Mouse (Mus musculus) ES-Bruce4 (cell line): Measurements from ENCODE around the gene Ppp4r2. TPM values are rescaled to one million over a fixed set of nuclear protein-coding genes. Genes with fewer than 3 reads are reported as not detected.

Experiments
- H3K27ac ChIP-seq: 2 replicates; pipeline ENCODE4 v1.5.1; 2012; ENCODE audit warnings: low read length, inconsistent platforms; ENCODE audit not compliant: insufficient read depth
- H3K27me3 ChIP-seq: 2 replicates; pipeline ENCODE4 v1.6.1; 2012; ENCODE audit warnings: mild to moderate bottlenecking, low read length, inconsistent platforms; ENCODE audit not compliant: control insufficient read depth, poor library complexity, insufficient read depth, severe bottlenecking
- H3K36me3 ChIP-seq: 2 replicates; pipeline ENCODE4 v1.6.1; 2012; ENCODE audit warnings: inconsistent platforms, mild to moderate bottlenecking, low read length, moderate library complexity; ENCODE audit not compliant: control insufficient read depth, poor library complexity, insufficient read depth, severe bottlenecking
- H3K4me1 ChIP-seq: one replicate; pipeline ENCODE4 v1.8.1; 2011; ENCODE audit warnings: low read length; ENCODE audit not compliant: control insufficient read depth, insufficient read depth
- H3K4me3 ChIP-seq: 2 replicates; pipeline ENCODE4 v1.5.1; 2011; ENCODE audit warnings: low read depth, mild to moderate bottlenecking, low read length
- H3K9ac ChIP-seq: 2 replicates; pipeline ENCODE4 v1.6.1; 2012; ENCODE audit warnings: low read depth, mild to moderate bottlenecking, inconsistent platforms; ENCODE audit not compliant: poor library complexity, severe bottlenecking
- H3K9me3 ChIP-seq: replicated peaks from 2 replicates; pipeline ENCODE4 v1.6.1; 2012; ENCODE audit warnings: mild to moderate bottlenecking, low read length, inconsistent platforms; ENCODE audit not compliant: control insufficient read depth, poor library complexity, insufficient read depth, severe bottlenecking
- CTCF ChIP-seq: IDR thresholded peaks from one replicate; pipeline ENCODE4 v1.8.1; 2011; ENCODE audit warnings: low read depth, low read length
- EP300 ChIP-seq: IDR thresholded peaks from 2 replicates; pipeline ENCODE4 v1.6.1; 2011; ENCODE audit warnings: low read depth, low read length; ENCODE audit not compliant: insufficient read depth
- POLR2A ChIP-seq: IDR thresholded peaks from one replicate; pipeline ENCODE4 v1.8.1; 2011; ENCODE audit warnings: low read length; ENCODE audit not compliant: insufficient read depth
- polyA plus RNA-seq: library from polyadenylated mRNA; stranded (reverse); fragments of >200 nt; gene quantifications from 2 replicates; pipeline ENCODE4 v1.2.4, GENCODE M21; 2011; ENCODE audit warnings: low read depth; ENCODE audit not compliant: missing spikeins, insufficient read depth, insufficient read length

The Ppp4r2 gene
- polyA plus RNA-seq, 1 experiment: 147 TPM

DNA sequence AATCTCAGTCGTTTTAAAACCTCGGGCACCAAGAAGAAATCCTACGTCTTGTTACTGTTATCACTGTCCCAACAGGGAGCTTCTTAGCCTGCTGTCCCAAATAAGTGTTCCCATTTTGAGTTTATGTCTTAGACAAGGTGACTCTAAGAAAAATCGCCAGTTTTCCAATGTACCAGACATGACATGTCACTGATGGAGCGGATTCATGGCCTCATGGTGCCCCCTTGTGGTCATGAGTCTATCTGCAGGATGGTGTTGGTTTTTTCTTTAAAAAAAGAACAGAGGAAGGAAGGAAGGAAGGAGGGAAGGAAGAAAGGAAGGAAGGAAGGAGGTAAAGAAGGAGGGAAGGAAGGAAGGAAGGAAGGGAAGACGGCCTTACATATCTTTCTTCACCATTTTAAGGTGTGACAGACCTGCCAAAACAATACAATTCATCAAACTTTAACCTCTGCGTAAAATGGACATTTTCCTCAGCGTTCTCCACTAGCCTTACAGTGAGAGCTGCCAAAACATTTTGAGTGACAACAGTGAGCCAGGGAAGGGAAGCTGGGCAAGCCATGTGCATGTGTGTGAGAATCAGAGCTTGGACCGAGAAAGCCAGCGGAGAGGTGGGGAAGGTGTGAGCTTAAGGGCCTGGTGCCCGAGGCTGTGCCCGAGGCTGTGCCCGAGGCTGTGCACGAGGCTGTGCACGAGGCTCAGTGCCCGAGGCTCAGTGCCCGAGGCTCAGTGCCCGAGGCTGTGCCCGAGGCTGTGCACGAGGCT lies 42.6 kb downstream of the Ppp4r2 start:
- Histone ChIP-seq H3K27ac (no peak overlapping the region), H3K9me3 (no peaks in the 10 kb centered on the region), H3K4me3 (no peak overlapping the region), H3K27me3 (no peaks in the 10 kb centered on the region), H3K36me3 (no peaks in the 10 kb centered on the region), H3K4me1 (no peaks in the 10 kb centered on the region), H3K9ac (no peak overlapping the region)
- TF ChIP-seq CTCF: peak; percentile 9
- TF ChIP-seq POLR2A: no peak

DNA sequence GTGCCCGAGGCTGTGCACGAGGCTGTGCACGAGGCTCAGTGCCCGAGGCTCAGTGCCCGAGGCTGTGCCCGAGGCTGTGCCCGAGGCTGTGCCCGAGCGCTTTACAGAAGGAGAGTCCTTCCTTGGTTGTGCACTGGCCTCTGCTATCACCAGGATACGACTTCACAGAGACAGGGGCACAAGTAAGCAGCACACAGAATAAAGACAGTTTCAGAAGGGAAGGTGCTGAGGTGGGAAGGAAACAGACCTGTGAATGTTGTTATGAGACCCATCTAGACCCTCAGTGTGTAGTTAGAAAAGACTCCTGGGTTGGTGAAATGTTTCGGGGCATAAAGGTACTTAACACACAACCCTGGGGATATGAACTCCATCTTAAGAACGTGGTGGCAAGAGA lies 43.2 kb downstream of the Ppp4r2 start:
- Histone ChIP-seq H3K36me3 (no peaks in the 10 kb centered on the region), H3K9ac (no peak overlapping the region), H3K9me3 (no peaks in the 10 kb centered on the region), H3K27me3 (no peaks in the 10 kb centered on the region), H3K4me3 (no peak overlapping the region), H3K27ac (no peak overlapping the region), H3K4me1 (no peaks in the 10 kb centered on the region)
- TF ChIP-seq EP300 (no peak), POLR2A (no peak), CTCF (no peak)

DNA sequence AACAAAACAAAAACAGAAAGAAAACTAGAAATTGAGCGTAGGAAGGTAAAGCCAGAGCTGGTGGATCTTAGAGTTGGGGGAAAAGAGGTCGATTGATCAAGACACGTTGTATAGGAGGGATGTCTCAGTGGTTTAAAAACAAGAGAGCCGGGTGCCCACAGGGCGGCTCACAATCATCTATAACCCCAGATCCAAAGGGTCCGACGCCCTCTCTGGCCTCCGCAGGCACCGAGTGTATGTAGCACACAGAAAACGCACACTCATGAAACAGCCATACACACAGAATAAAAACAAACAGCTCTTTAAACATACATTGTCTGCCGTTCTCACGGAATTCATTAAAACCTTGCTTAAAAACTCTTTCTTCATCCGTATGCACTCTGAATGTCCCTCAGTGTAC lies 45.1 kb downstream of the Ppp4r2 start:
- no peaks in the 10 kb centered on the region for H3K4me1 ChIP-seq

DNA sequence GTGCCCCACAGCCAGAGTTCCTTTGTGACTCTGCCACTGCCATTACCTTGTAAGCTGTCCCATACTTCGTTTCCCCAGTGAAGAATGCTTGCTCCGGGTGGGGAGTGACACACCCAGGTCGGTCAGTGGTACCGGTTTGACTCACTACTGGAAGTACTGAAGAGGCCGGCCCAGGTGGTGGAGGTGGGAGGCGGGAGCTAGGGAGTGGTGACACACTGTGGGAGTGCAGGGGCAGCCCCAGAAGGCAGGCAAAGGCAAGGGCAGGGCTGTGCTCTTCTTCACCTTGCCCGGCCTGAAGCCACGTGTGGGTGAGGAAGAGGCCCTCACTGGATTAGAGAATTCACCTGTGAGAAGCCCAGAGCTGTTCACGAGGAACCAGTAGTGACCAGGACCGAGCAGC lies 46.2 kb downstream of the Ppp4r2 start:
- H3K9ac ChIP-seq: no peak overlapping the region
- TF ChIP-seq POLR2A (no peak), EP300 (no peak), CTCF (no peak)
- H3K27ac ChIP-seq: no peak overlapping the region
- no peaks in the 10 kb centered on the region for H3K36me3 ChIP-seq
- H3K4me3 ChIP-seq: no peak overlapping the region
- no peaks in the 10 kb centered on the region for H3K4me1 ChIP-seq
- H3K27me3 ChIP-seq: no peaks in the 10 kb centered on the region
- H3K9me3 ChIP-seq: no peaks in the 10 kb centered on the region

More for the DNA sequence above, 45.1 kb downstream of the Ppp4r2 start:
- no peaks in the 10 kb centered on the region for H3K9me3 ChIP-seq
- no peaks in the 10 kb centered on the region for H3K36me3 ChIP-seq
- H3K27me3 ChIP-seq: no peaks in the 10 kb centered on the region
- no peak overlapping the region for H3K27ac ChIP-seq
- no peak overlapping the region for H3K4me3 ChIP-seq
- no peak for TF ChIP-seq EP300
- TF ChIP-seq CTCF: no peak
- no peak for TF ChIP-seq POLR2A
- no peak overlapping the region for H3K9ac ChIP-seq

DNA sequence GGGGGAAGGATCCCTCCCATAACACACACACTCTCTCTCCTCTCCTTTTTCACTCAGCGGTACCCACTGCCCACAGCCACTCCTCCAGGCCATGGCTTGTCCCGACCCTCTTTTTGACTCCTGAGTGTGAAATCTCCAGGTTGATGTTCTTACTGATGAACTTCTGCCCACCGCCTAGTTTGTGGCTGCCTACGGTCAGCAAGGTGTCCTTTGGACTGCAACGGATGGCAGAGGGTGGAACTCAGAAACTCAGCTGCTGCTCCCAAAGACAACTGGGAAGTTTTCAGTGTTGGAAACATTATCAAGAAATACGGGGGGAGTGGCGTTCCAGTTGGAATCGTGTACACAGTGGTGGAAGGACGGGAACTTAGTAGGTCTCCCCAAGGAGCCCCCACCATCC lies 48.2 kb downstream of the Ppp4r2 start:
- Histone ChIP-seq H3K4me1 (no peaks in the 10 kb centered on the region), H3K9me3 (no peaks in the 10 kb centered on the region), H3K27me3 (no peaks in the 10 kb centered on the region), H3K4me3 (no peak overlapping the region), H3K36me3 (no peaks in the 10 kb centered on the region), H3K9ac (no peak overlapping the region), H3K27ac (no peak overlapping the region)
- TF ChIP-seq POLR2A: no peak
- TF ChIP-seq CTCF: no peak
- TF ChIP-seq EP300: no peak

DNA sequence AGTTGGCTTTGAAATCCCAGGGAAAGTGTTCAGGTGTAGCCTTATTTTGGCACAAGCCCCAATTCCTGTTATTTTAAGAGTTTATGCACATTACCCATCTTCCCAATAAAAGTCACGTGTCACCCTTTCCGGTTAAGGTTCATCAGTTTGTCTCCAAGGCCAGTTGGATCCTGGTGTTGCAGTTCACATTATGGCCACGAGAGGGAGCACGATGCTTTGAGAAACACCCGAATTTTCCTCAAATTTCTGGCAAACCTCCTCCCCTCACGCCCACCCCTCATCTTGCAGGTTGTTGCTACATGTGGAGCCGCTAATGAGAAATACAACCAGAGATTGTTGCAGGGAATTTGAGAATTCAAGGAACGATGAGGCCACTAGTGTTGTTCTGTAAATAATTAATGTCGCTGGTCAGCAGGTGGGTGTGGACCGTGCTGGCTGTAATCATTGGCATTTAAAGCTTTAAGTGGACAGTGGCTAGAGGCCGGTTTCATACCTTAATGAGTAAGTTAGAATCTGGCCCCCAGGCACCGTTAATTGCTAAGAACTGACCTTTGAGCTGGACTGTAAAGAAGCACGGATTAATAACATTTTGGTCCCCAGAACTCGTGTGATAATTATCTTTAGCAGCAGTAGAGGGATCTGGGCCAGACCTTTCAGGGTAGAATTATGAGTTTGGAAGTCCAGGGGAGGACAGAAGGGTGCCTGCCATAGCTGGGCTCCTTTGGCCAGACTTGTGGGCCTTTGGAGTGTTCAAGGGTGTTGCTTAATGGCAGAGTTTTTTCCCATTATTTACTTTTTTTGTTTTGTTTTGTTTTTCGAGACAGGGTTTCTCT lies 49.2 kb downstream of the Ppp4r2 start:
- no peaks in the 10 kb centered on the region for H3K27me3 ChIP-seq
- H3K27ac ChIP-seq: no peak overlapping the region
- TF ChIP-seq EP300 (no peak), POLR2A (no peak), CTCF (peak; percentile 60)
- no peaks in the 10 kb centered on the region for H3K36me3 ChIP-seq
- no peak overlapping the region for H3K9ac ChIP-seq
- no peak overlapping the region for H3K4me3 ChIP-seq
- no peaks in the 10 kb centered on the region for H3K4me1 ChIP-seq
- H3K9me3 ChIP-seq: no peaks in the 10 kb centered on the region
